Mouse (Mus musculus) right cerebral cortex, postnatal 25 days (tissue): ENCODE measurements at regions not wholly inside any gene's neighbourhood (a gene's known extent, or its start where the extent isn't known, plus 50 kb on each side); places are given as distances from the start of the nearest gene placed in this dataset.

ENCODE experiments used
- DNase-seq: peaks from one replicate; pipeline ENCODE4 v3.0.0; 2022

- DNase-seq = peak; percentile 15
Observed at GRCm38 (mm10) chr14:70839126-70839525, 239.5 kb upstream of the Fam160b2 start.

DNA sequence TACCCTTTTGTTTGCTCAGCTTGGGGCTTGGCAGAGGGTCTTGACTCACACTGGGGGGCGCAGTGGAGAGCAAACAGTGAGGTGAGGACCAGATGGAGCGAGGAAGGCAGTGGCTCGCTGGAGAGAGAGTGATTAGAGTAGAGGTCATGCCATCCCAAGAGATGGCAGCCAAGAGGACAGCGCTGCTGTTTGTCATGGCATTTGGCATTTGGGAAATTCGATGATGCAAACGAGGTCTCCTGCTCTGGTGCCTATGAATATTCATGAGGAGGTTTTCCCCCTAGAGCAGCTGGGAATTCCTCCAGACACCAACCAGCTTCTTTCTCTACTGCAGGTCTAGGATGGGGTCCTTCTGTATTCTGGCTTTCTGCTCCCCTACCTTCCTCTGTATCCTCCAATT, 237.9 kb upstream of the Fam160b2 start:
- no peak for DNase-seq

GRCm38 (mm10) chr14:70833238-70833637, 233.6 kb upstream of the Fam160b2 start:
- no peak for DNase-seq

DNA sequence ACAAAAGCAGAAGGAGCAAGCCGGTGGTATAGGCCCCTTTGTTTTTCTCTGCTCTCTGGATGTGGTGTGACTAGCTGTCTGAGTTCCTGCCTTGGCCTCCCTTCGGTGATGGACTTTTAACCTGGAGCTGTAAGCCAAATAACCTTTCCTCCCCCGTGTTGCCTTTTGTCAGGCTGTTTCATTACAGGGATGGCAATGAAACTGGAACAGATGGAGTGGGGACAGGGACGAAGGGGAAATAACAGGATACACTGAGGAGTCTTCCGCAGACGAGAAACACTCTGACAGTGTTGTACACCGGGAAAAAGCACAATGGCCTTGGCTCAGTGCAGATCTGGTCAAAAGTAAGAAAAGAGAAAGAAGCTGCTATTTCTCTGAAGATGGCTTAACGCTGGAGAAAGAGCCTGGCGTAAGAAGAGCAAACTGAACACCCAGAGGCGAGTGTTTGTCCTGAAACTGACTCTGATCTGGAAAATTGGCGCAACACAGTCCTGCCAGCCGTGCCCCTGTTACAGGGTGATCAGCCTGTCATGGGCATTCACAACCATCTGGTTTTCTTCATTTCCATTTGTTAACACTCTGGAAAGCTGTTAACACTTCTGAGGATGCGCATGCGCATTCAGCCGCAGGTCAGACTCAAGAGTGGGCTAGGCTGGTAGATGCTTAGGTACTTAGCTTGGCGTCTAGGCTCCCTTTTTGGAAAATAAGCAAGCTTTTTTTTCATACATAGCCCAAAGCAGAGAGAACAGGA, 233.0 kb upstream of the Fam160b2 start:
- no peak for DNase-seq

GRCm38 (mm10) chr14:70832042-70832441, 232.4 kb upstream of the Fam160b2 start:
- DNase-seq = no peak
